Mouse (Mus musculus) heart, adult 2 months (tissue): ENCODE results near the gene Trim9.

Source experiments
- EP300 ChIP-seq: fragments of 200-500 bp; IDR thresholded peaks from 2 replicates; pipeline ENCODE4 v1.6.1; 2011; ENCODE audit warnings: low read depth, low read length, control low read depth; ENCODE audit not compliant: insufficient read depth
- POLR2A ChIP-seq: fragments of 200-500 bp; IDR thresholded peaks from 2 replicates; pipeline ENCODE4 v1.6.1; 2011; ENCODE audit warnings: mild to moderate bottlenecking, low read depth, low read length, control low read depth; ENCODE audit not compliant: insufficient read depth

DNA sequence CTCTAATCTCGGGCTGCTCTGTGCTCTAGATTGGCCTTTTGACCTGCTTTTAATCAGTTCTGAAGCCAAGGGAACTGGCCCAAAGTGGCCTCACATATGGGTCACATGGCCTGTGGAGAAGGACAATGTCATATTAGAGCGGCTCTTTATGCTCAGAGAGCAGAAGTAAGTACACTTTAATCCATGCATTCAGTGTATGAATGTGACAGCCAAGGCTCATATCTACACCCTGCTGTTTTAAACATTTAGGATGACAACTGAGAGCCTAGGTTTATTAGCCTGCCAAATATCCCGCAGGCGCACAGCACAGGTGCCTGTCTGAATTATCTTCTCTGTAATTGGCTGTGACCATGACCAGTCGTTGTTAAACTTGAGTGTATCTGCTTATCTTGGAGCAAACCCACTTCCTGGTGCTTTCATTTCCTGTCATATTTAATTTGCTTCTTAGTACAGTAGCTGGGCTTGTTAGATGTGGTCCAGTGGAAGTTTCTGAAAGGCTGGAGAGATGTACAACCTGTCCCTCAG is 115.3 kb downstream of the Trim9 start:
- TF ChIP-seq POLR2A (no peak), EP300 (no peak)
